ENCODE assay signal across 10 mouse cellular contexts in the genomic region with DNA sequence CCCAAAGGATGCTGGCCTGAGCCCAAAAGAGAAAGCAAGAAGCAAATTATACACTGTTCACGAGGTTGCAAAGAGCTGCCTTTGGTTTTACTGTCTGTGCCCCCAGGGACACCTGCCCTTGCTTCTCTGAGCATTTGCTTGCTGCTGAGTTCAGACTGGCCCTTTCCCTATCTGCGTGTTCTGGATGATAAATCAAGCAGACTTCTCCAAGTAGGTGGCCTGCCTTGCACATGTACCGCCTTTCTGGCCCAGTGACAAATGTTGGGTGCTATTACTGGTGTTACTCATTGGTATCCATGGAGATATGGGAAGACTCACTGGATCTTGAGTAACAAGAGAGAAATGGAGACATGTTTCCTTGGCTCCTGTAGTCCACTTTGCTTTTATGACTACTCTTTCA. TPM values are rescaled to one million over a fixed set of nuclear protein-coding genes. Genes with fewer than 3 reads are reported as not detected.
DNase-seq lines count a peak whose midpoint lies in the region; ATAC-seq lines count a peak whose summit lies in the region.
"Had no signal": no experiment of that assay in that cellular context is flagged by ENCODE, and none has a peak within 500 bp of the region (broad histone marks: within the 10 kb centered on the region; RNA-seq: fewer than 3 reads in every experiment).

No protein-coding gene starts in this region.

- no peaks in the 10 kb centered on the region for H3K4me1 ChIP-seq in hindbrain, embryonic 16.5 days (ENCODE audit: control insufficient read depth, insufficient read depth, low read depth, low read length)
- no peaks in the 10 kb centered on the region for H3K4me1 ChIP-seq in hindbrain, embryonic 12.5 days
- peaks cover 4% of the 10 kb centered on the region; the same call in 1 of the 2 replicates for H3K4me1 ChIP-seq in intestine, embryonic 16.5 days (ENCODE audit: control insufficient read depth, insufficient read depth, low read length)
- H3K4me1 ChIP-seq in liver, embryonic 12.5 days: no peaks in the 10 kb centered on the region

- H3K9me3 ChIP-seq in hindbrain, embryonic 16.5 days (ENCODE audit: control insufficient read depth, low read length): no peaks in the 10 kb centered on the region
- H3K9me3 ChIP-seq in hindbrain, embryonic 12.5 days (replicated peaks): no peaks in the 10 kb centered on the region
- no peaks in the 10 kb centered on the region for H3K9me3 ChIP-seq in intestine, embryonic 16.5 days (ENCODE audit: control insufficient read depth, low read length)
- no peaks in the 10 kb centered on the region; the same call in 1 of the 2 replicates for H3K9me3 ChIP-seq in liver, embryonic 12.5 days (replicated peaks)
- H3K9me3 ChIP-seq: heart, embryonic 15.5 days had no signal

- H3K27ac ChIP-seq in hindbrain, embryonic 16.5 days (ENCODE audit: low read depth, low read length): no peak overlapping the region
- H3K27ac ChIP-seq in hindbrain, embryonic 12.5 days: no peak overlapping the region
- no peak overlapping the region for H3K27ac ChIP-seq in intestine, embryonic 16.5 days (ENCODE audit: low read length)
- no peak overlapping the region for H3K27ac ChIP-seq in liver, embryonic 12.5 days
- H3K27ac ChIP-seq: heart, embryonic 15.5 days had no signal

- H3K9ac ChIP-seq in hindbrain, embryonic 16.5 days (ENCODE audit: low read depth, low read length): no peak overlapping the region
- no peak overlapping the region for H3K9ac ChIP-seq in hindbrain, embryonic 12.5 days
- no peak overlapping the region for H3K9ac ChIP-seq in intestine, embryonic 16.5 days (ENCODE audit: low read depth, low read length)
- H3K9ac ChIP-seq in liver, embryonic 12.5 days: no peak overlapping the region
- H3K9ac ChIP-seq: heart, embryonic 15.5 days had no signal

- intact Hi-C loops in left cerebral cortex, postnatal 36 days (cut with DNase I): no loop called here

- 42% methylated on average over 3 of the region's 3 CpGs for WGBS in hindbrain, embryonic 16.5 days
- WGBS in hindbrain, embryonic 12.5 days: 64% methylated on average over 3 of the region's 3 CpGs
- 23% methylated on average over 3 of the region's 3 CpGs for WGBS in intestine, embryonic 16.5 days
- WGBS in liver, embryonic 12.5 days (ENCODE audit: insufficient replicate concordance): 50% methylated on average over 3 of the region's 3 CpGs

- H3K27me3 ChIP-seq in hindbrain, embryonic 16.5 days (replicated peaks; ENCODE audit: control insufficient read depth, insufficient read depth, low read length): no peaks in the 10 kb centered on the region
- H3K27me3 ChIP-seq in hindbrain, embryonic 12.5 days: no peaks in the 10 kb centered on the region
- no peaks in the 10 kb centered on the region for H3K27me3 ChIP-seq in intestine, embryonic 16.5 days (replicated peaks; ENCODE audit: control insufficient read depth, insufficient read depth, low read length)
- H3K27me3 ChIP-seq in liver, embryonic 12.5 days (replicated peaks): no peaks in the 10 kb centered on the region
- H3K27me3 ChIP-seq: heart, embryonic 15.5 days had no signal

- peak; percentile 34; the same call in 1 of the 2 replicates for ATAC-seq in hindbrain, embryonic 16.5 days
- ATAC-seq in hindbrain, embryonic 12.5 days (ENCODE audit: low FRiP score): no peak
- 0 out of 2 replicates have a peak, but pooled peaks have one; percentile 48 for ATAC-seq in intestine, embryonic 16.5 days
- no peak for ATAC-seq in liver, embryonic 12.5 days

- H3K4me3 ChIP-seq in hindbrain, embryonic 16.5 days (ENCODE audit: low read length): no peak overlapping the region
- H3K4me3 ChIP-seq in hindbrain, embryonic 12.5 days: no peak overlapping the region
- no peak overlapping the region for H3K4me3 ChIP-seq in intestine, embryonic 16.5 days (ENCODE audit: low read length)
- H3K4me3 ChIP-seq in liver, embryonic 12.5 days: no peak overlapping the region
- H3K4me3 ChIP-seq: heart, embryonic 15.5 days had no signal

- H3K4me2 ChIP-seq in hindbrain, embryonic 16.5 days (ENCODE audit: low read length): no peak overlapping the region
- H3K4me2 ChIP-seq in hindbrain, embryonic 12.5 days (replicated peaks): no peak overlapping the region
- H3K4me2 ChIP-seq in intestine, embryonic 16.5 days (ENCODE audit: low read depth, low read length): no peak overlapping the region
- no peak overlapping the region for H3K4me2 ChIP-seq in liver, embryonic 12.5 days
- H3K4me2 ChIP-seq: heart, embryonic 15.5 days had no signal

- H3K36me3 ChIP-seq in hindbrain, embryonic 16.5 days (ENCODE audit: control insufficient read depth, insufficient read depth, low read length): no peaks in the 10 kb centered on the region
- no peaks in the 10 kb centered on the region for H3K36me3 ChIP-seq in hindbrain, embryonic 12.5 days
- no peaks in the 10 kb centered on the region for H3K36me3 ChIP-seq in intestine, embryonic 16.5 days (ENCODE audit: control insufficient read depth, insufficient read depth, low read length)
- H3K36me3 ChIP-seq in liver, embryonic 12.5 days: no peaks in the 10 kb centered on the region
- H3K36me3 ChIP-seq: heart, embryonic 15.5 days had no signal

- DNase-seq in adrenal gland, postnatal 14 days: peak; percentile 93
- DNase-seq in left cerebral cortex, postnatal 36 days (ENCODE audit: low spot score in 2 of 2): peak; percentile 48 to 65
- DNase-seq in right cerebral cortex, postnatal 14 days: peak; percentile 65
- DNase-seq in T-cell, adult 2 months (ENCODE audit: low spot score): no peak

RNA-seq across cellular contexts. Expression of gene Gm9747, which starts 43.4 kb away (rescaled TPM):
- 27.2 and 33.1 TPM in 2 replicates for polyA plus RNA-seq in hindbrain, embryonic 16.5 days (2015; fragmentation: Nextera tagmentation; extraction: Ambion mirVana)
- 37.5 and 37.6 TPM in 2 replicates for polyA plus RNA-seq in hindbrain, embryonic 12.5 days (2016; fragmentation: Nextera tagmentation; extraction: Ambion mirVana)
- total RNA-seq in adrenal gland, postnatal 14 days (2021): not detected in 2 replicates
- polyA plus RNA-seq in intestine, embryonic 16.5 days (2015; fragmentation: Nextera tagmentation; extraction: Ambion mirVana): 7.2 and 7.8 TPM in 2 replicates
- total RNA-seq in left cerebral cortex, postnatal 36 days (2021): not detected
- 4.0 and 4.5 TPM in 2 replicates for polyA plus RNA-seq in liver, embryonic 12.5 days (2016; fragmentation: Nextera tagmentation; extraction: Ambion mirVana)
- polyA plus RNA-seq: small intestine, adult 2 months had no signal

Comparison
In these comparisons a context has a peak if more than half of its experiments do, and no peak if none do; other contexts are left out.
1. ATAC-seq: peak in hindbrain, embryonic 16.5 days (single experiment) and intestine, embryonic 16.5 days (single experiment); none in hindbrain, embryonic 12.5 days (single experiment) and liver, embryonic 12.5 days (single experiment).